Mouse (Mus musculus) urinary bladder, adult 18-20 months (tissue): Measurements from ENCODE around the gene C2cd4b.

Experiments used
- DNase-seq, 2 experiments: peaks; one replicate each; pipeline ENCODE4 v3.0.0; 2022; ENCODE audit warnings: low spot score in 2 of 2, mixed read lengths in 2 of 2

The C2cd4b gene

GRCm38 (mm10) chr9:67759163-67759955 is at the start of gene C2cd4b:
TSS of gene C2cd4b (plus strand) at chr9:67759437.
- peak in 1 of 2 experiments; percentile 22 for DNase-seq

GRCm38 (mm10) chr9:67711051-67711877 is 48.0 kb upstream of the C2cd4b start:
- DNase-seq, result peak; percentile 22 to 58

GRCm38 (mm10) chr9:67712146-67712545 is 47.1 kb upstream of the C2cd4b start:
- no peak for DNase-seq

GRCm38 (mm10) chr9:67717081-67717480 is 42.2 kb upstream of the C2cd4b start:
- no peak for DNase-seq

GRCm38 (mm10) chr9:67718596-67718995 is 40.6 kb upstream of the C2cd4b start:
- no peak for DNase-seq

- no peak for DNase-seq
Observed at GRCm38 (mm10) chr9:67720150-67720549, 39.1 kb upstream of the C2cd4b start.

GRCm38 (mm10) chr9:67722378-67722777 is 36.9 kb upstream of the C2cd4b start:
- DNase-seq, result no peak

- no peak for DNase-seq
Observed at GRCm38 (mm10) chr9:67725196-67725595, 34.0 kb upstream of the C2cd4b start.

GRCm38 (mm10) chr9:67733716-67734115 is 25.5 kb upstream of the C2cd4b start:
- DNase-seq, result no peak

- no peak for DNase-seq
Observed at GRCm38 (mm10) chr9:67735426-67735825, 23.8 kb upstream of the C2cd4b start.

- no peak for DNase-seq
Observed at GRCm38 (mm10) chr9:67741256-67741655, 18.0 kb upstream of the C2cd4b start.

GRCm38 (mm10) chr9:67753411-67754182 is 5.6 kb upstream of the C2cd4b start:
- DNase-seq, result no peak

GRCm38 (mm10) chr9:67754713-67755112 is 4.5 kb upstream of the C2cd4b start:
- DNase-seq, result no peak

GRCm38 (mm10) chr9:67758686-67759085 is 551 bp upstream of the C2cd4b start:
- DNase-seq, result peak; percentile 27 to 28

GRCm38 (mm10) chr9:67759956-67760764 is 923 bp downstream of the C2cd4b start:
- peak in 1 of 2 experiments; percentile 14 for DNase-seq

- no peak for DNase-seq
Observed at GRCm38 (mm10) chr9:67760991-67761390, 1.8 kb downstream of the C2cd4b start.

GRCm38 (mm10) chr9:67763326-67763725 is 4.1 kb downstream of the C2cd4b start:
- DNase-seq, result no peak

- DNase-seq, result no peak
Observed at GRCm38 (mm10) chr9:67766405-67766804, 7.2 kb downstream of the C2cd4b start.

- no peak for DNase-seq
Observed at GRCm38 (mm10) chr9:67766948-67767347, 7.7 kb downstream of the C2cd4b start.

GRCm38 (mm10) chr9:67768843-67769242 is 9.6 kb downstream of the C2cd4b start:
- DNase-seq, result no peak

GRCm38 (mm10) chr9:67769401-67769800 is 10.2 kb downstream of the C2cd4b start:
- DNase-seq, result no peak
